In the genomic region with DNA sequence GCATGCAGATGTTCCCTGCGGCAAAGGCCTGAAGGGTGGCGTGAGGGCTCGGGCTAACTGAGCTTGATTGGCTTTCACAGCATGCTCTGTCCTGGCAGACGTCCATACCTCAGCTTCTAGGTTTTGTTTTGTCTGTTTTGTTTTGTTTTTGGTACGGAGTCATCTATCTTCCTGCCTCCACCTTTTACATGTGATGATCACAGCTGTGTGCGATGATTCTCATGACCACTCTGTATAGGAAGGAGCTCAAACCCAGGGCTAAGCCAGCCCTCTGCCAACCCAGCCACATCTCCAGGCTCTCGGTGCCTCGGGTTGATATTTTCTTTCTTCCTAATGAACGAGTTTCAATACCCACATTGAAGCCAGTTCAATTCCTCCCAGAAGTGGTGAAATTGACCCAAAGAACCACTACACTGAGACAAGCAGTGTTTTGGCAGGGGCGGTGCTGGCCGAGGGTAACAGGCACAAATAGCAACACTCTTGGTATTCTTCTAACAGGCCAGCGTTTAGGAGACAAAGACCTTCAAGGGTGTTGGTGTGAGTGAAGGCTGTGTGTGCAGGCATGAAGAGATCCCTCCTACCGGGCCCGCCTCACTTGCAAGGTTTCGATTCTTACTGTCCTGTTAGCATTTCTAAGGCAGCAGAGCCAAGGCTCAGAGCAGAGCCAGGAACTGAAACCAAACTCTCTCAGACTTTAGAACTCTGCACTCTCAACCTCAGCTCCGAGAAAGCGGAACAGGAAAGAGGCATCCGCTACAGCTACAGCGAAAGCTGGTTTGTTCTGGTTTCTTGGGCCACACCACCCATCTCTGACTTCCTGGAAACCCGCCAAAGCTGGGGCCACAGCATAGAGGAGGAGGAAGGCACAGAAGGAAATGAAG, we compare ENCODE assay signal across 8 mouse cellular contexts. TPM values are rescaled to one million over a fixed set of nuclear protein-coding genes. Genes with fewer than 3 reads are reported as not detected.
A peak's percentile ranks its signal among the peaks of the same experiment; 100 is the strongest.
DNase-seq lines count a peak whose midpoint lies in the region; ATAC-seq and TF ChIP-seq lines count a peak whose summit lies in the region.

No protein-coding gene starts in this region.

- peak; percentile 44 for DNase-seq in right cerebral cortex, postnatal 14 days
- no peak for DNase-seq in right cerebral cortex, adult 18-20 months
- peak; percentile 84 for DNase-seq in kidney, adult 11 months
- DNase-seq in cerebellum, adult 11-12 months: no peak

- H3K4me1 ChIP-seq in bone marrow, adult 2 months (ENCODE audit: control insufficient read depth, insufficient read depth, low read length): peaks cover 10% of the 10 kb centered on the region; the same call in 1 of the 2 replicates
- H3K4me1 ChIP-seq in liver, embryonic 16.5 days (ENCODE audit: control insufficient read depth, low read depth, low read length): peaks cover 36% of the 10 kb centered on the region
- peaks cover 24% of the 10 kb centered on the region; the same call in 1 of the 2 replicates for H3K4me1 ChIP-seq in small intestine, adult 2 months (ENCODE audit: control insufficient read depth, insufficient read depth, insufficient read length, low read length)

- TF ChIP-seq CTCF in bone marrow, adult 2 months (IDR thresholded peaks at IDR 0.05; ENCODE audit: control insufficient read depth, insufficient read depth, low read length): no peak
- TF ChIP-seq CTCF in small intestine, adult 2 months (IDR thresholded peaks at IDR 0.05; ENCODE audit: extremely low read depth, insufficient read length, insufficient replicate concordance, low read depth, low read length): no peak

- peak; percentile 62; the same call in 1 of the 2 replicates for TF ChIP-seq POLR2A in bone marrow, adult 2 months (IDR thresholded peaks at IDR 0.05; ENCODE audit: borderline replicate concordance, control insufficient read depth, low read depth, low read length)
- no peak; the same call in 1 of the 2 replicates for TF ChIP-seq POLR2A in small intestine, adult 2 months (IDR thresholded peaks at IDR 0.05; ENCODE audit: low read depth, low read length)

- H3K4me3 ChIP-seq in bone marrow, adult 2 months (replicated peaks; ENCODE audit: control insufficient read depth, low read depth, low read length): peak overlapping the region; percentile 44
- H3K4me3 ChIP-seq in liver, embryonic 16.5 days (ENCODE audit: low read depth, low read length): peak overlapping the region; percentile 49
- peak overlapping the region; percentile 38 for H3K4me3 ChIP-seq in small intestine, adult 2 months (ENCODE audit: low read depth, low read length)

- peak overlapping the region; percentile 94 for H3K27ac ChIP-seq in bone marrow, adult 2 months (ENCODE audit: control insufficient read depth, insufficient read depth, low read depth, low read length, poor library complexity)
- peak overlapping the region; percentile 90 for H3K27ac ChIP-seq in liver, embryonic 16.5 days (ENCODE audit: low read length)
- H3K27ac ChIP-seq in small intestine, adult 2 months (ENCODE audit: insufficient read depth, low read depth, low read length): peak overlapping the region; percentile 99

- peak overlapping the region; percentile 50 for H3K4me2 ChIP-seq in liver, embryonic 16.5 days (ENCODE audit: low read depth, low read length)

- 3% methylated on average over 20 of the region's 20 CpGs for WGBS in bone marrow, adult 2 months
- WGBS in liver, embryonic 16.5 days (ENCODE audit: insufficient replicate concordance): 25% methylated on average over 20 of the region's 20 CpGs
- WGBS in small intestine, adult 2 months: 19% methylated on average over 20 of the region's 20 CpGs

- peak overlapping the region; percentile 56 for H3K9ac ChIP-seq in liver, embryonic 16.5 days (ENCODE audit: low read depth, low read length)

- no peaks in the 10 kb centered on the region for H3K27me3 ChIP-seq in liver, embryonic 16.5 days (ENCODE audit: control insufficient read depth, insufficient read depth, low read depth, low read length)
- no peaks in the 10 kb centered on the region for H3K27me3 ChIP-seq in small intestine, adult 2 months (ENCODE audit: control insufficient read depth, insufficient read depth, low read length)

- peaks cover 4% of the 10 kb centered on the region for H3K9me3 ChIP-seq in liver, embryonic 16.5 days (replicated peaks; ENCODE audit: control insufficient read depth, low read length)

- ATAC-seq in granulocyte monocyte progenitor cell, adult 5-6 weeks (replicated peaks; ENCODE audit: poor library complexity, severe bottlenecking): peak; percentile 78
- ATAC-seq in liver, embryonic 16.5 days (ENCODE audit: low read depth): peak; percentile 71

- peaks cover 11% of the 10 kb centered on the region for H3K36me3 ChIP-seq in liver, embryonic 16.5 days (ENCODE audit: control insufficient read depth, insufficient read depth)
- H3K36me3 ChIP-seq in small intestine, adult 2 months (ENCODE audit: control insufficient read depth, insufficient read depth, low read length): peaks cover 9% of the 10 kb centered on the region

RNA-seq across cellular contexts. Expression of gene Morc3, which starts 15.8 kb away (rescaled TPM):
- polyA plus RNA-seq in bone marrow, adult 2 months (2011; ENCODE audit: insufficient read depth, insufficient read length, low replicate concordance, missing spikeins): 26.5 and 34.2 TPM in 2 replicates
- total RNA-seq in granulocyte monocyte progenitor cell, adult 5-6 weeks (2014; fragmentation: Nextera tagmentation): 74.0 and 110 TPM in 2 replicates
- total RNA-seq in granulocyte monocyte progenitor cell, adult 5-6 weeks (2017): 172 and 330 TPM in 2 replicates
- 15.7 and 16.4 TPM in 2 replicates for polyA plus RNA-seq in liver, embryonic 16.5 days (2015; fragmentation: Nextera tagmentation; extraction: Ambion mirVana)
- 1.8 and 2.7 TPM in 2 replicates for polyA plus RNA-seq in small intestine, adult 2 months (2012; rRNA removed)

Comparison
In these comparisons a context has a peak if more than half of its experiments do, and no peak if none do; other contexts are left out.
1. DNase-seq: peak in right cerebral cortex, postnatal 14 days (single experiment) and kidney, adult 11 months (single experiment); none in right cerebral cortex, adult 18-20 months (single experiment) and cerebellum, adult 11-12 months (single experiment).
2. Peak in every context shown above with its lines, with median percentiles within 50 percentile points of each other: H3K27ac ChIP-seq and H3K4me3 ChIP-seq.